Mouse (Mus musculus): ENCODE data around the gene Timm50.

Timm50 gene

DNA sequence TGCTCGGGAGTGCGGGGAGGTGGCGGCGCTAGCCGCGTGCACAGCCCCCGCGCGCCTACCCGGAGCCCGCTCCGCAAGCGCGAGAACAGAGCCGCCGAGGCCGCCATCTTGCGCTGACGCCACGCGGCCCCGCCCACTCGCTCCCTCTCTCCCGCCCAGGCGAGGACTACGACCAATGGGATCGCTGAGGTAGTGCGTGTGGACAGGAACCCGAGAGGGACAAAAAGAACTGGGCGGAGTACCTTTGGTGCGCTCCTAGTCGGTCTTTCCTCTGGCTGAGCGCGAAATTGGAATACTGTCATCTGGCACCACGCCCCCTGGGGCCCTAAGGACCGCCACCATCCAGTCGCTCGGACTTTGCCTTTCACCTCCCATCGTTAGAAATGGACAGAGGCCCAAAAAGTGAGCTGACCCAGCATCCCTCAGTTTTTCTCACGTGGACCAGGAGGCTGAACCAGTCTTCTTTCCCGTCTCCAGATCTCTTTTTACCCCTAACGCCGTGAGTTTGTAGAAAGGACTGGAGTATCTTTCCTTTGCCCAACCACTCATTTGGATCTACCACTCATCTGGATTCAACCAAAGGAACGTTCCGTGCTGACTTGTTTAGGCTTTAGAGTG is at the start of gene Timm50:
Gene Timm50, minus strand, starts transcription at position 147 of the 618 bp plus-strand sequence.
- peak; percentile 97 for DNase-seq

DNA sequence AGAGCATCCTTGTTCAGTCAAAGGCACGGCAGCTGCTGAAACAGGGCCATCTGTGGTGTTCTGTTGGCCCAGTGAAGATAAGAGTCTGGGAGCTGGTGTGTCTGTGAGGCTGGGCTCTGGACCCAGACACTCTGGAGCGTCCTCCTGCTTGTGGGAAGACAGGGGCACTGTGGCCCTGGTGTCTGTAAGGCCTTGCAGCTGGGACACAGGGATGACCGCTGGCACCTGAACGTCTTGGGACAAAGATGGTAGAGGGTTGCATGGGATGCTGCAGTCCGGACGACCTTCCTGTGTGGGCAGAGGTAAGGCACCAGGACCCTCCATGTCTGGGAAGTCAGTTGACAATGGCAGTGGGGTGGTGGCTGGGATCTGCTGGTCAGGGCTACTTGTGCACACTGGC is 48.4 kb upstream of the Timm50 start:
- no peak for DNase-seq

GRCm38 (mm10) chr7:28359854-28360253 is 48.0 kb upstream of the Timm50 start:
- no peak for DNase-seq

DNA sequence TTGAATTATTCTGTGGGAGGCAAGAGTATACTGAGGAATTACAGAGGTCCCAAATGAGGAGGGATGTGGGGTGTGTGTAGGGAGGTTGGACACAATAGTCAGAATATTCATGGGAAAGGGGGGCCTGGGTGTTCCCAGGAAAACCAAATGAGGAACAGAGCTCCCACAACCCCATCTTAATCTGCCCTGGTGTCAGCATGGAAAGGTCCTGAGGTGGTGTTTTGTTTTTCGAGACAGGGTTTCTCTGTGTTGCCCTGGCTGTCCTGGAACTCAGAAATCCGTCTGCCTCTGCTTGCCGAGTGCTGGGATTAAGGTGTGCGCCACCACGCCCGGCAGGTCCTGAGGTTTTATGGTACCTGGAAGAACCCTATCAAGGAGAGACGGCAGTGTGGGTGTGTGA is 46.6 kb upstream of the Timm50 start:
- no peak for DNase-seq

DNA sequence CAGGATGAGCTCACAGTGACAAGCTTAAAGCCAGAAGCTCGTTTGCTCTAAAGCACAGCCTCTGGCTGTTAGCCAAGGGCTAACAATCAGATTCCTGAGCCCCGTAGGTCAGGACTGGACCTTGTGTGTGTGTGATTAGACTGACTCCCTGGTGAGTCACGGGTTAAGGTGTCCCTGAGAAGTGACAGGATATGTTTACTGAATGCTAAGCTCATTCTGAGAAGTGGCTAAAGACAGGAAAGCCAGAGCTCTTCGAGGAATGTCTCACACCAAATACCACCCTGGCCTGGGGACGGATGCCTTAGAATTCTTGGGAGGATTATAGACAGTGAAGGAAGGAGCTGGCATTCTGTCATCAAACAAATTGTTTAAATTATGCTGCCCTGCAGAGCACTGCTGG is 46.1 kb upstream of the Timm50 start:
- DNase-seq = no peak

GRCm38 (mm10) chr7:28356981-28357380 is 45.1 kb upstream of the Timm50 start:
- DNase-seq = no peak

DNA sequence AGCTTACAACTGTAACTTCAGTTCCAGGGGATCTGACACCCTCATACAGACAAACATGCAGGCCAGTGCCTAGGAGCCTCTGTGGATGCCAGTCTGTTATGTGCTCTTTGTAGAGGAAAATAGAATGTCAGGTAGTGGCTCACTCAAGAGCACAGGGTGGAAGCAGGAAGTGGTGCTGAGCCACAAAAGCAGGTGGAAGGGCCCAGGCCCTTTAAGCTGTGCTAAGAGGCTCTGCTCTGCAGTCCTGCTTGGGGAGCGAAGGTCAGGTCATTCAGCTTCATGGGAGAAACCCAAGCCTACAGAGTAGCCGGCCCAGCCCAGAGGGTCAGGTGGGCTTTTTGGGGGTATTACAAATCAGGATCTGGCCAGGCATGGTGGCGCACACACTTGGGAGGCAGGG is 43.3 kb upstream of the Timm50 start:
- no peak for DNase-seq

DNA sequence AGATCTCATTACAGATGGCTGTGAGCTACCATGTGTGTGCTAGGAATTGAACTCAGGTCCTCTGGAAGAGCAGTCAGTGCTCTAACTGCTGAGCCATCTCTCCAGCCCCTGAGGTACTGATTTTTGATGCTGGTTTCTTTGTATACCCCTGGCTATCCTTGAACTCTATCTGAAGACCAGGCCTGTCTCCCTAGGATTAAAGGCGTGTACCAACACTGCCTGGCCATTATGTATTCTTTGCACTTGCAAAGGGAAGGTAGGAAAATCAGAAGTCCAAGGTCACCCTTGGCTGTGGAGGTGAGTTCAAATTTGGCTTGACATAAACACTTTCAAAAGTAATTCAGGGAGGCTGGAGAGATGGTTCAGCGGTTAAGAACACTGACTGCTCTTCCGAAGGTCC is 42.7 kb upstream of the Timm50 start:
- DNase-seq = no peak

- no peak for DNase-seq
Measured at GRCm38 (mm10) chr7:28354113-28354581, 42.3 kb upstream of the Timm50 start.

DNA sequence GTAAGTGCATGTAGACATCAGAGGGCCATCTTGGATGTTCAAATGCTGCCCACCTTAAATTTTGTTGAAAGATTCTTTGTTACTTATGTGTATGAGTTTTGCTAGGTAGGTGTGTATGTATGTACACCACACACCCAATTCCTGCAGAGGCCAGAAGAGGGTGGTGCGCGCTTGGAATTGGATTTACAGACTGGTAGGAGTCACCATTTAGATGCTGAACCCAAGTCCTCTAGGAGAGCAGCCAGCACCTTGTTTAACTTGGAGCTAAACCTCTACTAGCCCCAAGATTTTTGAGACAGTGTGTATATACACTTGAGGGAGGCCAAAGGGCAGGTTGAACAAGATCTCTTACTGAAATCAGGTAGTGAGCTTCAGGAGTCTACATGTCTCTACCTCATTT is 41.4 kb upstream of the Timm50 start:
- DNase-seq = no peak

- DNase-seq = no peak
Measured at GRCm38 (mm10) chr7:28351676-28352191, 39.9 kb upstream of the Timm50 start.

DNA sequence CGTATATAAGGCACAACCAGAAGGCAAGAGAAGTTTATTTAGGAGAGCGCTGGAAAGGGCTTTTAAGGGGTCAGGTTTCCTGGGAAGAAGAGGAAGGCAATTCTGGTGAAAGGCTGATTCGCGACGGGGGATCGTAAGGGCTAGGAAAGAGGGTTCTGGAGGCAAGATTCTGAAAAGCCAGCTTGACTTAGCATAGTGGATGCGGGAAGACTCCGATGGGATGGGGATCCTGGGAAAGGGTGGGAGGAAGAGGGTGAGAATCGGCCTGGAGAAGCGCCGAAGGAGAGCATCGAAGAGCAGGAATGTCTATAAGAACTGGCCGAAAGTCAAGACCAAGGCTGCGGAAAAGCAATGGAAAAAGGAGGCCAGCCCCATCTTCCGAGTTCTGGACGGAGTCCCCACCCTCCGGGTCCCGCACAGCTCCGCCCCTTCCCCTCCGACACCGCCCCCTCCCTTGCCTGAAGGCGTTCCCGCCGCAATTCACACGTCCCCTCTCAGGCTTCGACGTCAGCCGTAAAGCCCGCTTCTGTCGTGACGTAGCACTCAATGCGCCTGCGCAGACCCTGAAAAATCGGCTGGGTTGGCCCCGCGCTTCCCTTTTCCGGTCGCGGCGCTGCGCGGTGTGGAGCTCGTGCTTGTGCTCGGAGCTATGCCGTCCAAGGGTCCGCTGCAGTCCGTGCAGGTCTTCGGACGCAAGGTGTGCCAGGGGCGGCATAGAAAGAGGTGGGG is 38.4 kb upstream of the Timm50 start, which contains the start of gene Rps16:
Gene Rps16, plus strand, starts transcription at position 498 of the 729 bp plus-strand sequence.
- peak; percentile 99 for DNase-seq

GRCm38 (mm10) chr7:28348601-28349000 is 36.7 kb upstream of the Timm50 start:
- DNase-seq = no peak

DNA sequence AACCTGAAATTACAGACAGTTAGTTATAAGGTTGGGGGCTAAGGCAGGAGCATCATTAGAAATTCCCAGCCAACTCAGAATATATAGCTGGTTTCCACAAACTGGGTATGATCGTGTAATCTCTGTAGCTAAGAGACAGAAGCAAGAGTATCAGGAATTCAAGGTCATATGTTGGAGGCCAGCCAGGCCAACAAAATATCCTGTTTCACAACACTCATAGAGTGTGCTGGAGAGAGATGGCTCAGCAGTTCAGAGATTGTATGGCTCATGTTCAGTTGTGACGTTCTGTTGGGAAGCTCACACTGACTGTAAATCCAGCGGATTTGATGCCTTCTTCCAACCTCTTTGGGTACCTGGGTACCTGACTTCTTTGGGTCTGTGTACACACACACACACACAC is 35.9 kb upstream of the Timm50 start:
- no peak for DNase-seq

DNA sequence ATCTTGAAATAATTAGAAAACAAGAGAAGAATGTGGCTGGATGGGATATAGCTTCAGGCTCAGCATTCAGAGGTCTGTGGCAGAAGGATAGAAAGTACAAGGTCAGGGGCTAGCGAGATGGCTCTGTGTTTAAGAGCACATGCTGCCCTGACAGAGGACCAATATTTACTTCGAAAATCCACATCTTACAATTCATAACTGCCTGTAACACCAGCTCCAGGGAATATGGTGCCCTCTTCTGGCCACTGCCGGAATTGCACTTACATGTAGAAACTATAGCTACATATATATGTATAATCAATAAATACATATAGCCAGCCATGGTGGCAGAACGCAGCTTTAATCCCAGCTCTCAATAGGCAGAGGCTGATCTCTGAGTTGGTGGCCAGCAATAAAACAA is 32.8 kb upstream of the Timm50 start:
- DNase-seq = peak; percentile 81

DNA sequence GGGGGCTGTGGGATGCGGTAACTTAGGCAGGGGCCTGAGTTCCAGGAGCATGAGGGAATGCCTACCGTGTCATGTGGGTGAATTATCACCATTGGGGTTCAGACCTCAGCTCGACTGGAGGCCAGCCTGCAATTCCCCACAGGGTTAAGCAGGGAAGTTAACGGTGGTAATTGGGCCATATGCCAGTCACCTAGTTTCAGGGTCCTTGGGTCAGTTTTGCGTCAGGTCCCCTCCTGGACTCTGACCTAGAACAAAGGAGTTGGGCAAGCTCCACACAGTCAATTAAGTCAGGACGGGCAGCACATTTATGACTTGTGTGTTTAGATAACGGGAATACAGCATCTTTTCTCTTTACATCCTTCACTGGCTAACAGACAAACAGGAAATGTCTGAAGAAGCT is 29.5 kb upstream of the Timm50 start:
- DNase-seq = no peak

- no peak for DNase-seq
Measured at GRCm38 (mm10) chr7:28339213-28339917, 27.5 kb upstream of the Timm50 start.

DNA sequence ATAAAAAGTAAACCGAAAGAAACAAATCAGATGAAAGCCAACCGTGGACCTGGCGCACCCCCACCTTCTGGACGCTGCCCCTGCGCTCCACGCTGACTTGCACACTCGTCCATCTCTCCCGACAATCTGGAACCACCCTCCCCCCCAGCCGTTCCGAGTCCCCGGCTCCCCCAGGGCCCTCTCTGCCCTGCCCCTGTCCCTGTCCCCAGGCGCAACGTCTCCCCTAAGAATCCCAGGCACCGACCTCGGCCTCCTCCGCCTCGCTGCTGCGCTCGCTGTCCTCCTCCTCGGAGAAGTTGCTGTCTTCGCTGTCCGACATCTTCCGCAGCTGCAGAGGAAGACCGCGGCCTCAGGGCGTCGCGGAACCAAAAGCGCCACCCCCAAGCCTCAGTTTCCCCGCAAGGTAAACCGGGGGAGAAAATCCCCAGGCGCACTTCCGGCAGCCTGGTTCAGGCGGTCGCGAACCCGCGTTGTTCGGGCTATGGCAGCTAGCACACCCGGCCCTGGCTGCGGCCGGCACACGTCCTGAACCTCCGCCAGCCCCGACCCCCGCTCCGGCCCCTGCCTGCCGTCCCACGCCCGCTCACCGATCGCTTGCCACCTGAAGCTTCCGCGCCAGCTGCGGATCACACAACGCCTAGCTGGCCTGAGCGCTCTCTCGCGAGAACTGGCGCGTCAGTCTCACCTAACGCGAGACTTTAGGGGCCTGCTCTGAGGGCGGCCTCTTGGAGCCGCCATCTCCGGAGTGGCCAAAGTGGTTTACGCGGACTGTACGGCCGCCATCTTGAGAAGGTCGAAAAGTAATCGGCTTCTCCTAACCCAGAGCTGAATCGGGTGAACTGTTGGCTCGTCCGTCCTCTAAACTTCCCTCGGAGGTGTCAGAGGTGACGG is 26.5 kb upstream of the Timm50 start, which contains the start of gene Supt5:
Gene Supt5, minus strand, starts transcription at position 639 of the 891 bp plus-strand sequence.
- peak; percentile 91 for DNase-seq

GRCm38 (mm10) chr7:28335471-28335870 is 23.6 kb upstream of the Timm50 start:
- no peak for DNase-seq

DNA sequence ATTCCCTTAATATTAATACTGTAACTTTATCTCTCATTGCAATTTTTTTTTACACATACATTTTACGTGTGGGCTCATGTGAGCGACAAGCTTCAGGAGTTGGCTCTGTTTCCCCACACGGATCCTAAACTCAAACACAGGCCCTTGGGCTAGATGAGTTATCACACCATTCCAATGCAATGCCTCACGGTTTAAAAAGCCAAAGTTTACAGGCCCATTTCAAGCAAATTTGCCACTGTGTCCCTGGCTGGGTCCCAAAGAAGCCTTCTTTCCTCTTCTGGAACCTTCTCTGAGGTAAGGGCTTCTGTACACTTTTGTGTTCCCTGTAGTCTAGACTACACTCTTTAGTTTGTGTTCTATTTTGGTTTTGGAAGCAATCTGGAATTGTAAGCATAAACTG is 22.7 kb upstream of the Timm50 start:
- DNase-seq = no peak

GRCm38 (mm10) chr7:28328260-28328659 is 16.4 kb upstream of the Timm50 start:
- DNase-seq = no peak

GRCm38 (mm10) chr7:28326457-28326856 is 14.6 kb upstream of the Timm50 start:
- DNase-seq = no peak

Data from right cerebral cortex, postnatal 4 days (tissue).